Mouse (Mus musculus) heart, embryonic 11.5 days (tissue): ENCODE measurements around the gene Bmf. TPM values are rescaled to one million over a fixed set of nuclear protein-coding genes. Genes with fewer than 3 reads are reported as not detected.

Experiments
- ATAC-seq: fragments of 200-750 bp; cut with Nextera tagmentation; replicated peaks from 2 replicates; pipeline ENCODE4 v1.8.0; 2017; ENCODE audit warnings: moderate library complexity; ENCODE audit not compliant: insufficient number of reproducible peaks, low FRiP score, low TSS enrichment
- H3K27ac ChIP-seq: fragments of 300-500 bp; sonication (generic); 2 replicates; pipeline ENCODE4 v1.5.1; 2014; ENCODE audit warnings: mild to moderate bottlenecking, low read depth, low read length
- H3K27me3 ChIP-seq: fragments of 300-500 bp; sonication (generic); 2 replicates; pipeline ENCODE4 v1.6.1; 2014; ENCODE audit warnings: mild to moderate bottlenecking, low read length, mixed read lengths; ENCODE audit not compliant: control insufficient read depth, insufficient read depth
- H3K36me3 ChIP-seq: fragments of 300-500 bp; sonication (generic); 2 replicates; pipeline ENCODE4 v1.6.1; 2014; ENCODE audit warnings: mild to moderate bottlenecking, low read length, moderate library complexity, mixed read lengths; ENCODE audit not compliant: control insufficient read depth, insufficient read depth
- H3K4me1 ChIP-seq: fragments of 300-500 bp; sonication (generic); 2 replicates; pipeline ENCODE4 v1.6.1; 2014; ENCODE audit warnings: low read length; ENCODE audit not compliant: control insufficient read depth, insufficient read depth
- H3K4me2 ChIP-seq: fragments of 300-500 bp; sonication (generic); 2 replicates; pipeline ENCODE4 v1.6.1; 2014; ENCODE audit warnings: mild to moderate bottlenecking, moderate library complexity
- H3K4me3 ChIP-seq: fragments of 300-500 bp; sonication (generic); 2 replicates; pipeline ENCODE4 v1.5.1; 2014; ENCODE audit warnings: low read depth, low read length
- H3K9ac ChIP-seq: fragments of 300-500 bp; sonication (generic); 2 replicates; pipeline ENCODE4 v1.6.1; 2014; ENCODE audit warnings: mild to moderate bottlenecking, low read depth, low read length, moderate library complexity
- H3K9me3 ChIP-seq: fragments of 300-500 bp; sonication (generic); replicated peaks from 2 replicates; pipeline ENCODE4 v1.6.1; 2016; ENCODE audit warnings: low read length; ENCODE audit not compliant: control insufficient read depth
- WGBS: fragments of 180-500 bp; shearing (Covaris S2); extraction: QIAGEN DNeasy Blood & Tissue Kit; methylation state at CpG from one replicate; pipeline ENCODE4 v1.1.7; 2014; ENCODE audit not compliant: insufficient replicate concordance; 5-methylcytosine and 5-hydroxymethylcytosine counted together
- polyA plus RNA-seq: library from polyadenylated mRNA; unstranded; fragments of >200 nt; fragmentation: Nextera tagmentation; extraction: Ambion mirVana; gene quantifications from 2 replicates; pipeline ENCODE4 v1.2.1, GENCODE M21; 2014

The Bmf gene
- polyA plus RNA-seq, 1 experiment from 2014 or later: 3.7 TPM

GRCm38 (mm10) chr2:118540691-118541117, 8.8 kb downstream of the Bmf start:
- no peak overlapping the region for H3K4me3 ChIP-seq
- no peaks in the 10 kb centered on the region for H3K9me3 ChIP-seq
- no peaks in the 10 kb centered on the region for H3K27me3 ChIP-seq
- WGBS: 10% methylated on average over 6 of the region's 6 CpGs
- peak overlapping the region; percentile 99 for H3K27ac ChIP-seq
- peaks cover 78% of the 10 kb centered on the region for H3K4me1 ChIP-seq
- ATAC-seq: peak; percentile 66
- H3K9ac ChIP-seq: peak overlapping the region; percentile 4; the same call in 1 of the 2 replicates
- H3K4me2 ChIP-seq: peak overlapping the region; percentile 9
- H3K36me3 ChIP-seq: no peaks in the 10 kb centered on the region

GRCm38 (mm10) chr2:118539881-118540516, 9.5 kb downstream of the Bmf start:
- WGBS: 31% methylated on average over 9 of the region's 9 CpGs
- peaks cover 71% of the 10 kb centered on the region for H3K4me1 ChIP-seq
- H3K4me3 ChIP-seq: no peak overlapping the region
- peak overlapping the region; percentile 9; the same call in 1 of the 2 replicates for H3K4me2 ChIP-seq
- no peaks in the 10 kb centered on the region for H3K27me3 ChIP-seq
- H3K27ac ChIP-seq: peak overlapping the region; percentile 99
- no peaks in the 10 kb centered on the region for H3K9me3 ChIP-seq
- ATAC-seq: no peak
- H3K9ac ChIP-seq: peak overlapping the region; percentile 50
- no peaks in the 10 kb centered on the region for H3K36me3 ChIP-seq

- Histone ChIP-seq H3K27ac (peak overlapping the region; percentile 99), H3K4me1 (peaks cover 63% of the 10 kb centered on the region), H3K36me3 (no peaks in the 10 kb centered on the region), H3K4me3 (no peak overlapping the region), H3K4me2 (no peak overlapping the region), H3K9me3 (no peaks in the 10 kb centered on the region), H3K9ac (no peak overlapping the region), H3K27me3 (no peaks in the 10 kb centered on the region)
- ATAC-seq: no peak
- WGBS: 49% methylated on average over 8 of the region's 8 CpGs
Observed at GRCm38 (mm10) chr2:118539040-118539439, 10.4 kb downstream of the Bmf start.

GRCm38 (mm10) chr2:118537226-118537625, 12.3 kb downstream of the Bmf start:
- no peaks in the 10 kb centered on the region for H3K9me3 ChIP-seq
- H3K36me3 ChIP-seq: no peaks in the 10 kb centered on the region
- no peaks in the 10 kb centered on the region for H3K27me3 ChIP-seq
- no peak overlapping the region for H3K9ac ChIP-seq
- H3K4me1 ChIP-seq: peaks cover 63% of the 10 kb centered on the region
- H3K4me2 ChIP-seq: no peak overlapping the region
- no peak overlapping the region for H3K27ac ChIP-seq
- no peak overlapping the region for H3K4me3 ChIP-seq
- WGBS: 47% methylated on average over 4 of the region's 4 CpGs
- no peak for ATAC-seq

- Histone ChIP-seq H3K36me3 (no peaks in the 10 kb centered on the region), H3K4me2 (no peak overlapping the region), H3K27me3 (no peaks in the 10 kb centered on the region), H3K4me1 (peaks cover 63% of the 10 kb centered on the region), H3K9me3 (no peaks in the 10 kb centered on the region), H3K9ac (no peak overlapping the region), H3K27ac (peak overlapping the region; percentile 46), H3K4me3 (no peak overlapping the region)
- no peak for ATAC-seq
- 50% methylated on average over 8 of the region's 8 CpGs for WGBS
Observed at GRCm38 (mm10) chr2:118536553-118536952, 12.9 kb downstream of the Bmf start.

- Histone ChIP-seq H3K4me3 (no peak overlapping the region), H3K27ac (peak overlapping the region; percentile 46), H3K4me1 (peaks cover 66% of the 10 kb centered on the region), H3K9ac (no peak overlapping the region), H3K36me3 (no peaks in the 10 kb centered on the region), H3K4me2 (no peak overlapping the region), H3K9me3 (no peaks in the 10 kb centered on the region), H3K27me3 (no peaks in the 10 kb centered on the region)
- 71% methylated on average over 6 of the region's 6 CpGs for WGBS
- ATAC-seq: no peak
Observed at GRCm38 (mm10) chr2:118536111-118536510, 13.4 kb downstream of the Bmf start.

- peaks cover 66% of the 10 kb centered on the region for H3K4me1 ChIP-seq
- peak overlapping the region; percentile 79 for H3K27ac ChIP-seq
- no peak overlapping the region for H3K4me3 ChIP-seq
- no peaks in the 10 kb centered on the region for H3K9me3 ChIP-seq
- no peak overlapping the region for H3K9ac ChIP-seq
- H3K36me3 ChIP-seq: no peaks in the 10 kb centered on the region
- ATAC-seq: no peak
- no peaks in the 10 kb centered on the region for H3K27me3 ChIP-seq
- H3K4me2 ChIP-seq: no peak overlapping the region
- 72% methylated on average over 6 of the region's 6 CpGs for WGBS
Observed at GRCm38 (mm10) chr2:118533969-118534368, 15.5 kb downstream of the Bmf start.

- H3K9ac ChIP-seq: peak overlapping the region; percentile 43; the same call in 1 of the 2 replicates
Observed at GRCm38 (mm10) chr2:118532855-118533675, 16.4 kb downstream of the Bmf start.

More at GRCm38 (mm10) chr2:118532855-118533675, 16.4 kb downstream of the Bmf start:
- no peak overlapping the region for H3K4me3 ChIP-seq
- H3K9me3 ChIP-seq: no peaks in the 10 kb centered on the region
- ATAC-seq: 0 out of 2 replicates have a peak, but pooled peaks have one; percentile 16
- WGBS: 21% methylated on average over 6 of the region's 6 CpGs
- no peak overlapping the region for H3K4me2 ChIP-seq
- peak overlapping the region; percentile 79 for H3K27ac ChIP-seq
- H3K36me3 ChIP-seq: no peaks in the 10 kb centered on the region
- H3K4me1 ChIP-seq: peaks cover 67% of the 10 kb centered on the region
- no peaks in the 10 kb centered on the region for H3K27me3 ChIP-seq
